Mouse (Mus musculus) midbrain, postnatal 0 days (tissue): ENCODE data around the gene Ssr3. TPM values are rescaled to one million over a fixed set of nuclear protein-coding genes. Genes with fewer than 3 reads are reported as not detected.
A peak's percentile ranks its signal among the peaks of the same experiment; 100 is the strongest.
"Not testable (repeated sequence)": the region's sequence is repeated elsewhere in the genome, so short reads cannot be mapped to it uniquely, and the experiment has no call there.

Experiments used
- ATAC-seq: fragments of 200-750 bp; cut with Nextera tagmentation; 2 replicates; pipeline ENCODE4 v1.8.0; 2017; ENCODE audit warnings: moderate number of reproducible peaks, mild to moderate bottlenecking, moderate TSS enrichment, moderate library complexity; ENCODE audit not compliant: low FRiP score
- DNase-seq: peaks from one replicate; pipeline ENCODE4 v3.0.0-alpha.2; 2015; ENCODE audit warnings: low spot score
- H3K27ac ChIP-seq: fragments of 300-500 bp; sonication (generic); 2 replicates; pipeline ENCODE4 v1.5.1; 2014; ENCODE audit warnings: low read depth, mild to moderate bottlenecking, low read length, mixed read lengths
- H3K27me3 ChIP-seq: fragments of 300-500 bp; sonication (generic); 2 replicates; pipeline ENCODE4 v1.6.1; 2014; ENCODE audit warnings: low read length, control low read depth, mixed read lengths; ENCODE audit not compliant: insufficient read depth
- H3K36me3 ChIP-seq: fragments of 300-500 bp; sonication (generic); 2 replicates; pipeline ENCODE4 v1.6.1; 2014; ENCODE audit warnings: low read length, control low read depth, mixed read lengths; ENCODE audit not compliant: insufficient read depth
- H3K4me1 ChIP-seq: fragments of 300-500 bp; sonication (generic); 2 replicates; pipeline ENCODE4 v1.6.1; 2014; ENCODE audit warnings: mild to moderate bottlenecking, control low read depth, antibody characterized with exemption, low read length, mixed read lengths; ENCODE audit not compliant: insufficient read depth
- H3K4me2 ChIP-seq: fragments of 300-500 bp; sonication (generic); 2 replicates; pipeline ENCODE4 v1.6.1; 2014; ENCODE audit warnings: low read depth, mild to moderate bottlenecking, low read length, mixed read lengths; ENCODE audit not compliant: poor library complexity, severe bottlenecking
- H3K4me3 ChIP-seq: fragments of 300-500 bp; sonication (generic); 2 replicates; pipeline ENCODE4 v1.5.1; 2014; ENCODE audit warnings: low read depth, mild to moderate bottlenecking, low read length, moderate library complexity
- H3K9ac ChIP-seq: fragments of 300-500 bp; sonication (generic); replicated peaks from 2 replicates; pipeline ENCODE4 v1.6.1; 2014; ENCODE audit warnings: mild to moderate bottlenecking, low read length, moderate library complexity, mixed read lengths; ENCODE audit not compliant: poor library complexity, severe bottlenecking
- H3K9me3 ChIP-seq: fragments of 300-500 bp; sonication (generic); 2 replicates; pipeline ENCODE4 v1.6.1; 2016; ENCODE audit warnings: low read length, control low read depth
- CTCF ChIP-seq: IDR thresholded peaks from 2 replicates; pipeline ENCODE4 v1.5.1; 2016; ENCODE audit warnings: antibody characterized with exemption, mild to moderate bottlenecking
- WGBS: fragments of 180-500 bp; shearing (Covaris S2); extraction: QIAGEN DNeasy Blood & Tissue Kit; methylation state at CpG from one replicate; pipeline ENCODE4 v1.1.7; 2014; 5-methylcytosine and 5-hydroxymethylcytosine counted together
- polyA plus RNA-seq: library from polyadenylated mRNA; unstranded; fragments of >200 nt; fragmentation: Nextera tagmentation; extraction: Ambion mirVana; gene quantifications from 2 replicates; pipeline ENCODE4 v1.2.1, GENCODE M21; 2015
- total RNA-seq: library from RNA; depleted of rRNA; stranded (reverse); fragments of >200 nt; gene quantifications from 2 replicates; pipeline ENCODE4 v1.2.3, GENCODE M21; 2014

Gene Ssr3
- total and polyA plus RNA-seq, 2 experiments from 2014 or later, result 140 to 151 TPM

GRCm38 (mm10) chr3:65396835-65397504, 4.5 kb upstream of the Ssr3 start:
- Histone ChIP-seq H3K4me3 (no peak overlapping the region), H3K4me2 (no peak overlapping the region), H3K9ac (no peak overlapping the region), H3K4me1 (no peaks in the 10 kb centered on the region), H3K27me3 (no peaks in the 10 kb centered on the region), H3K27ac (no peak overlapping the region), H3K9me3 (no peaks in the 10 kb centered on the region), H3K36me3 (no peaks in the 10 kb centered on the region)
- DNase-seq (no peak), ATAC-seq (no peak)
- 86% methylated on average over 4 of the region's 4 CpGs for WGBS
- TF ChIP-seq CTCF, result no peak

- DNase-seq, H3K27ac ChIP-seq, H3K4me1 ChIP-seq, H3K27me3 ChIP-seq, ATAC-seq, H3K4me3 ChIP-seq, H3K9me3 ChIP-seq, H3K9ac ChIP-seq, H3K4me2 ChIP-seq, H3K36me3 ChIP-seq: not testable (repeated sequence)
- 75% methylated on average over 1 of the region's 1 CpGs for WGBS
Measured at GRCm38 (mm10) chr3:65395111-65395510, 2.7 kb upstream of the Ssr3 start.

- H3K36me3 ChIP-seq, result peaks cover 15% of the 10 kb centered on the region
- peak overlapping the region; percentile 87 for H3K9ac ChIP-seq
- H3K27ac ChIP-seq, result peak overlapping the region; percentile 90
- 0 out of 2 replicates have a peak, but pooled peaks cover 5% of the 10 kb centered on the region for H3K4me1 ChIP-seq
- peak overlapping the region; percentile 72 for H3K4me2 ChIP-seq
- H3K4me3 ChIP-seq, result peak overlapping the region; percentile 83
- ATAC-seq, result peak; percentile 68
- H3K27me3 ChIP-seq, result no peaks in the 10 kb centered on the region
- no peaks in the 10 kb centered on the region for H3K9me3 ChIP-seq
- TF ChIP-seq CTCF, result peak; percentile 33
- peak; percentile 45 for DNase-seq
- under 1% methylated on average over 36 of the region's 37 CpGs for WGBS
Measured at GRCm38 (mm10) chr3:65391784-65392420, 521 bp downstream of the Ssr3 start.

DNA sequence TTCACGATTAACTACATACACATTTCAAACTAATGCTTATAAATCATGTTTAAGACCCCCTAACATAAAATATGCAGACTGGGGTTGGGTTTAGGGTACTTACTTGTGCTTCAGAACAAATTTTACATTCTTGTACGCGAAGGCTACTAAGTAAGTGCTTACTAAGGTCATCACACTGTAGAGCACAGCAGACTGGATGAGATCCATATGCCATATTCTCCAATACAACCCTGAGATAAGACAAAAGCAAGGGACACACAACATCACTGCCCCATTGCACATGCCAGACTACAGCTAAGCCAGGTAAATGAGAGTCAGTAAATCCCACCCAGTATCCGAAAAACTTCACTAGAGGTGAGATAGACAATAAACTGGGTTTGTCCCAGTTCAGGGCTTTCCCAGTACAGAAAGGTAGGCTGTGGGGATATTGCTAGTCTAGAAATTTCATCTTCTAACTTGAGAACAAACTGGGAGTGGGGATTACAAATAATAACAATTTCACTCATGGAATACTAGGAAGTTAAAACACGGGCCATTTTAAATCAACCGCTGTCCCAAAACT, 1.1 kb downstream of the Ssr3 start:
- Histone ChIP-seq H3K27ac (no peak overlapping the region; the same call in 1 of the 2 replicates), H3K36me3 (peaks cover 21% of the 10 kb centered on the region), H3K27me3 (no peaks in the 10 kb centered on the region), H3K9me3 (no peaks in the 10 kb centered on the region), H3K4me1 (0 out of 2 replicates have a peak, but pooled peaks cover 5% of the 10 kb centered on the region), H3K4me2 (peak overlapping the region; percentile 72), H3K4me3 (peak overlapping the region; percentile 83), H3K9ac (peak overlapping the region; percentile 87; the same call in 1 of the 2 replicates)
- WGBS, result 45% methylated on average over 6 of the region's 6 CpGs
- TF ChIP-seq CTCF, result no peak
- DNase-seq, result no peak
- ATAC-seq, result no peak

DNA sequence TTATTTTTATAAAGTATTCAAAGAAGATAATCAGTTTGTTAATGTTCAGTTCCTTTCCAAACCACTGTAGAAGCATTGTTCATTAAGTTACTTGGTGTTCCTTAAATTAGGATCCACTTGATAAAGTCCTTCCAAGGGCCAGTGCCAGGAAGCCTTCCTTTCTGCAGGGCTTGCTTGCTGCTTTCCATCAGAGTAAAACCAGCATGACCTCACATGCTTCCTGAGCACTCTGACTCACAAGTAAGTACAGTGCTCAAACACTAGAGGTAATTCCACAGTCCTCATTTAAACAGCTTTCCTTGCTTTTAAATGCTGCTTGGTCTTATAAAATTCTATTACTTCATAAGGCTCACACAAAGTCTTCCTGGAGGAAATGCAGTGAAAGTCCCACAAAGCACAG, 6.7 kb downstream of the Ssr3 start:
- H3K27ac ChIP-seq, result no peak overlapping the region
- H3K9me3 ChIP-seq, result no peaks in the 10 kb centered on the region
- H3K36me3 ChIP-seq, result peaks cover 29% of the 10 kb centered on the region
- H3K4me2 ChIP-seq, result no peak overlapping the region
- no peak overlapping the region for H3K4me3 ChIP-seq
- no peak for ATAC-seq
- no peaks in the 10 kb centered on the region for H3K27me3 ChIP-seq
- TF ChIP-seq CTCF, result no peak
- no peaks in the 10 kb centered on the region for H3K4me1 ChIP-seq
- H3K9ac ChIP-seq, result no peak overlapping the region
- DNase-seq, result no peak

- Histone ChIP-seq H3K36me3 (peaks cover 31% of the 10 kb centered on the region), H3K27me3 (no peaks in the 10 kb centered on the region), H3K9me3 (no peaks in the 10 kb centered on the region), H3K4me1 (no peaks in the 10 kb centered on the region), H3K4me3 (no peak overlapping the region), H3K4me2 (no peak overlapping the region), H3K27ac (no peak overlapping the region), H3K9ac (no peak overlapping the region)
- no peak for ATAC-seq
- WGBS, result 96% methylated on average over 3 of the region's 3 CpGs
- no peak for DNase-seq
- no peak for TF ChIP-seq CTCF
Measured at GRCm38 (mm10) chr3:65384431-65384830, 8.0 kb downstream of the Ssr3 start.
